Mouse (Mus musculus): ENCODE measurements around the gene B4galt3. TPM values are rescaled to one million over a fixed set of nuclear protein-coding genes. Genes with fewer than 3 reads are reported as not detected.

Gene B4galt3
- polyA plus RNA-seq, 1 experiment from 2014 or later: 101 TPM

DNA sequence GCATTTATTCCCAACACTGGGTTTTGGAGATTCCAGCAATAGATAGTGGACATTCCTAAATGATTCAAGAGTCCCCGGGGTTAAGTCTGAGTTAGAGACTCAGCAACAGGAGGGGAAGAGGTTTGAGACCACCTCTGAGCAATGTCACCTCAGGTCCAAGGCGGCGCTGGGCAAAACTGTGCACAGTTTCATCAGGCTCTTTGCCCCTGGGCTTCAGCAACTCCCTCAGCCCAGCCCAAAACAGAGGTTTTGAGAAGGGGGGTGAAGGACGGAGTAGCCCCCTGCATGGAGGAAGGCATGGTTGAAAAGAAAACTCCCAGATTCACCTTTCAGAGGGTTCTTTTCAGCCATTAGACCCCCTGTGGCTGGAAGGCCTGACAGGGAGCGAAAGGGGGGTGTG is 9.6 kb downstream of the B4galt3 start:
- WGBS: 58% methylated on average over 5 of the region's 5 CpGs
- H3K9me3 ChIP-seq (ENCODE audit: control insufficient read depth, low read length): no peaks in the 10 kb centered on the region
- peak overlapping the region; percentile 74 for H3K4me3 ChIP-seq (ENCODE audit: low read length)
- H3K27me3 ChIP-seq (replicated peaks; ENCODE audit: control insufficient read depth, insufficient read depth, low read length): no peaks in the 10 kb centered on the region
- peak overlapping the region; percentile 82 for H3K4me2 ChIP-seq (ENCODE audit: low read length)
- H3K27ac ChIP-seq (ENCODE audit: low read depth, low read length): no peak overlapping the region
- H3K9ac ChIP-seq (ENCODE audit: low read depth, low read length): peak overlapping the region; percentile 75
- ATAC-seq: no peak
- H3K4me1 ChIP-seq (ENCODE audit: control insufficient read depth, insufficient read depth, low read depth, low read length): peaks cover 18% of the 10 kb centered on the region
- H3K36me3 ChIP-seq (ENCODE audit: control insufficient read depth, insufficient read depth, low read length): peaks cover 31% of the 10 kb centered on the region

DNA sequence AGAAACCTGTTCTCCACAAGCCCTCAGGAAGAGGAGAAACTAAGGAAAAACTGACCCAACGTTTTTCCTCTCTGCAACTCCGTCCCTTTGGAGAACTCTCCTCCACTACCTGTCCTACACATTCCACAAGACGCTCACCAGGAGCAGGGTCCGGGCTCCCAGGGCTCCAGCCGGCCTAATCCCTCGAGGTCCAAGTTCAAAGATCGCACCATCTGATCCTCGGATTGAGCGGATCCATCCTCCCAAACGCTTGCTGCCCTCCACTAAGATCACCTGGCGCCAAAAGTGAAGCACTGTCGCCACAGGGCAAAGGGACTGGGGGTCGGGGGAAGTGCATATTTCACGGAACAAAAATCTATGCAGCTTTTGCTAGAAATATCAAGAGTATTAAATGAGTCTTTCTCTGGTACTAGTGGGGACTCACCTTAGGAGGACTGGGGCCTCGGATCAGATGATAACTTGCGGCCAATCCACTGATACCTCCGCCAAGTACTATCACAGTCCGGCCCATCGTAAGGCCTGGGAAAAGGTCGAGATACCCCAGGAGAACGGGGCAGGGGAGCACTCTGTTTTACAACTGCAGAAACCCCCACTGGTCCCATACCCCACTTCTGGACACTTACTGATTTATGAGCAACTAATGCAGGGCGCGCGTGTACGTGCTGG is 10.3 kb downstream of the B4galt3 start:
- peak overlapping the region; percentile 60 for H3K27ac ChIP-seq (ENCODE audit: low read depth, low read length)
- no peaks in the 10 kb centered on the region for H3K27me3 ChIP-seq (replicated peaks; ENCODE audit: control insufficient read depth, insufficient read depth, low read length)
- H3K9ac ChIP-seq (ENCODE audit: low read depth, low read length): peak overlapping the region; percentile 75
- 2% methylated on average over 25 of the region's 25 CpGs for WGBS
- H3K4me1 ChIP-seq (ENCODE audit: control insufficient read depth, insufficient read depth, low read depth, low read length): peaks cover 18% of the 10 kb centered on the region
- no peak for ATAC-seq
- H3K4me2 ChIP-seq (ENCODE audit: low read length): peak overlapping the region; percentile 82
- peak overlapping the region; percentile 74 for H3K4me3 ChIP-seq (ENCODE audit: low read length)
- peaks cover 30% of the 10 kb centered on the region for H3K36me3 ChIP-seq (ENCODE audit: control insufficient read depth, insufficient read depth, low read length)
- no peaks in the 10 kb centered on the region for H3K9me3 ChIP-seq (ENCODE audit: control insufficient read depth, low read length)

DNA sequence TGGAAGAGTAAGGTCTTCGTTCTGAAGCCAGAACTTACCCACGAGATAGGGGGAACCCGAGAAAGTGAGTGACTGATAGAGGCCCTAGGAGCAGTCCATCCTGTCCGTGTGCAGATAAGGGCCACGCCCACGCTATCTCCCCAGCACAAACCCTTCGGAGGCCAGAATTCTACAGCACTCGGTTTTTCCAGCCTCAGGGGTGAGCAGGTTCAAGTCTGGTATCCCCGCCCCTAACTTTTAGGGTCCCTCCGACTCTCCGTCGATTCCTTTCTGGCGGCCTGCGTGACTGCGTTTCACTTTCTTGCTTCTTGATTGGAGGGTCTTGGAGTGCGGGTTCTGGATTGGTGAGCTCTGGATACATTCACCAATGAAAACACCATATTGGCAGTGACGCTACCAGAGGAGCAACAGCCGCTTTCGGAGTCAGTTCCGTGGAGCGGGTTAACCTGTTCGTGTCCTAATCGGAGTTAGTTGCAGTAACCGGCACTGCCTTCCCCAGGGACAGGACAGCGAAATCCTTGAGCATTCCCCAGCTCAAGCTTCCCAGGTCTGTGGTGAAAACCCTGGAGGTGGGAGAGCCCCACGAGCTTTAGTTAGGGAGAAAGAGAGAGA is 10.9 kb downstream of the B4galt3 start, which contains the start of gene Ppox:
TSS of gene Ppox (minus strand) at position 271 of the 612 bp plus-strand sequence.
- peak within 1 kb of the TSS; percentile 74 for H3K4me3 ChIP-seq (ENCODE audit: low read length)
- ATAC-seq: peak; percentile 97
- peak within 1 kb of the TSS; percentile 75 for H3K9ac ChIP-seq (ENCODE audit: low read depth, low read length)
- peaks cover 26% of the 10 kb centered on the region for H3K36me3 ChIP-seq (ENCODE audit: control insufficient read depth, insufficient read depth, low read length)
- H3K4me2 ChIP-seq (ENCODE audit: low read length): peak within 1 kb of the TSS; percentile 82
- H3K4me1 ChIP-seq (ENCODE audit: control insufficient read depth, insufficient read depth, low read depth, low read length): peaks cover 22% of the 10 kb centered on the region
- no peaks in the 10 kb centered on the region for H3K9me3 ChIP-seq (ENCODE audit: control insufficient read depth, low read length)
- H3K27ac ChIP-seq (ENCODE audit: low read depth, low read length): peak within 1 kb of the TSS; percentile 81
- WGBS: under 1% methylated on average over 26 of the region's 26 CpGs
- H3K27me3 ChIP-seq (replicated peaks; ENCODE audit: control insufficient read depth, insufficient read depth, low read length): no peaks in the 10 kb centered on the region

DNA sequence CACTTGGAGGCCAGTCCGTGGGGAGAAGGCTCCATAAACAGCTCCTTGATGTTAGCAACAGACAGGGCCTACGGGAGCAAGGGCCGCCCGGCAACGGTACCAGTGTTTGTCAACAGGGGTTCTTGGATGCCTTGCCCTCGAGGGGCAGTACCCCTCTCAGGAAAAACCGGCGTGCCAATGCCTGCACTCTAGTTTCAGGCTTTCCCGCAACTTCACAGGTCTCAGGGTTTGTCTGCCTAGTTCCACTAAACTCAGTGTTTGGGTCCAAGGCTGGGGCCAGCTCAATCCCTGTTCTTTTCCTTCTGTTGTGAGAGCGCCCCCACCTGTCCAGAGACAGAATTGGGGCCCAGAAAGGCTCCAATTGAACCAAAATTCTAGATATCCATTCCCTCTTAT is 11.4 kb downstream of the B4galt3 start:
- H3K4me1 ChIP-seq (ENCODE audit: control insufficient read depth, insufficient read depth, low read depth, low read length): peaks cover 27% of the 10 kb centered on the region
- peak overlapping the region; percentile 61 for H3K9ac ChIP-seq (ENCODE audit: low read depth, low read length)
- peak overlapping the region; percentile 82 for H3K4me2 ChIP-seq (ENCODE audit: low read length)
- no peaks in the 10 kb centered on the region for H3K27me3 ChIP-seq (replicated peaks; ENCODE audit: control insufficient read depth, insufficient read depth, low read length)
- peak overlapping the region; percentile 81 for H3K27ac ChIP-seq (ENCODE audit: low read depth, low read length)
- H3K36me3 ChIP-seq (ENCODE audit: control insufficient read depth, insufficient read depth, low read length): peaks cover 25% of the 10 kb centered on the region
- WGBS: 0% methylated on average over 10 of the region's 10 CpGs
- H3K9me3 ChIP-seq (ENCODE audit: control insufficient read depth, low read length): no peaks in the 10 kb centered on the region
- ATAC-seq: peak; percentile 35
- peak overlapping the region; percentile 74 for H3K4me3 ChIP-seq (ENCODE audit: low read length)

DNA sequence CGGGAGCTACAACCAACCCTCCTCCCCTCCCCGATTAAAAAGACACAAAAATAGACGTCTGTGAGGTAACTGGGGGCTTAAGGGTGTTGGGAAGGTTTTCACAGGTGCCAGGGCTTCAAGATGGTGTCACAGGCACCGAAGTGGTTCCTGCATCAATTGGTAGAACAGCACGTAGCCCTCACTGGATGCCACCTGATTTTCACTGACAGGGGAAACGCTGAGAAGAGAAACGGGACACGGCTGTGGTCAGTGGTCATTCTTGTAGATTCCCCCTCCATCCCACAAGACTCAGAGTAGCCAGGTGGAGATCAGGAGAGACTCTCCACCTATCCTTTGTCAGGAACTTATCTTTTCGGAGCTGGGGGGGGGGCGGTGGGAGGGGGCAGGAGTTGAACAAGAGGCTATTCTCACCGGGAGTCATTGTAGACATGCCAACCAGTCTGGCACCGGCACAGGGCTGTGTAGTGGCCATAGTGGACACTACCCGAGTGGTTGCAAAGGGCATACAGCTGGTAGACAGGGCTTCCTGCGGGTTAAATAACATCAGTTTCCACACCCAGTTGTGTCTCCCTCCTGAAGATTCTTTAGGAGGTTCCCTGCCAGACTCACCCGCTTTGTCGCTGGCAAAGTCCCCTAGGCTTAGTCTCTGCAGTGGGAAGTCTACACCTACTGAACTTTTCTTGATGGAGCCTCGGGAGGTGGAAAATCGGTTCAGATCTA is 12.1 kb downstream of the B4galt3 start:
- H3K27ac ChIP-seq (ENCODE audit: low read depth, low read length): no peak overlapping the region
- H3K9ac ChIP-seq (ENCODE audit: low read depth, low read length): no peak overlapping the region
- WGBS: 82% methylated on average over 18 of the region's 18 CpGs
- peaks cover 31% of the 10 kb centered on the region for H3K4me1 ChIP-seq (ENCODE audit: control insufficient read depth, insufficient read depth, low read depth, low read length)
- no peaks in the 10 kb centered on the region for H3K27me3 ChIP-seq (replicated peaks; ENCODE audit: control insufficient read depth, insufficient read depth, low read length)
- H3K9me3 ChIP-seq (ENCODE audit: control insufficient read depth, low read length): no peaks in the 10 kb centered on the region
- no peak for ATAC-seq
- peaks cover 21% of the 10 kb centered on the region for H3K36me3 ChIP-seq (ENCODE audit: control insufficient read depth, insufficient read depth, low read length)
- H3K4me3 ChIP-seq (ENCODE audit: low read length): no peak overlapping the region
- peak overlapping the region; percentile 82 for H3K4me2 ChIP-seq (ENCODE audit: low read length)

DNA sequence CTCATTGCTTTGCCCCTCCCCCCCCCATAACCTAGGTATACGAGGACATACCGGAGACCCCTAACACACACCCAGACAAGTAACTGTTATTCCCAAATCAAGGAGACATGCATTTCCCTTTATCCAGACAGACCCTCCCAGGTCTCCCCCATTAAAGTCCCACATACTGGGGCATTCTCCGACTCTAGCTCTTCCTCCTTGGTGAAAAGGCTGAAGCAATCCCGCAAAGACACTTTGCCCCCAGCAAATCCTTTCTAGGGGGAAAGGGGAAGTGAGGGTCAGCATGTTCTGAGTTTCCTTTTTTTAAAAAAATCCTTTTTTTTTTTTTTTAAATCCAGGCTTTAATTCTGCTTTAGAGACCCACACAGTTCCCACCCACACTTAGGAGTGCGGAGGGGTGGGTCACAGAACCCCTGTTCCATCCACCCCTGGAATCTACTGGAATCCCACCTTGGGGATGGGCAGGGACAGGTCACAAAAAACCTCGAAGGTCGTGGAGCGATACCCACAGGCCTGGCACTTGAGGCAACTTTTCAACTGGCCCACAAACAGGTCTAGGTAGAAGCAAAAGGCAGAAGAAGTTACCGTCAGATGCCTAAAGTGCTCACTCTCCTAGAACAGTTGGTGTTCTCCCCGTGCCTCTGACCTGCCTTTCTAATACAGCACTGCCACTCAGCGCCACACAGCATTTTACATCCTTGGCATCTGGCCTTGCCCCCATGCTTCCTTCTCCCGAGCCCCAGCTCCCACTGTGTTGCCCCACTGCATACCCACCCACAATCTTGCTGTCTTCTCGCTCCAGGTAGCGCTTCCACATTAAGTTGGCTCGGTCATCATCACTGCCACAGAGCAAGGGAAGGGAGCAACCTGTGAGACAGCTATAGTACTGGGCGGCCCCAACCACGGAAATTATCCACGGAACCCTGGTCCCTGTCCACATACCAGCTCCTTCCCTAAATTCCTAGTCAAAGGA is 13.3 kb downstream of the B4galt3 start:
- Histone ChIP-seq H3K27ac (ENCODE audit: low read depth, low read length) (no peak overlapping the region), H3K4me1 (ENCODE audit: control insufficient read depth, insufficient read depth, low read depth, low read length) (peaks cover 36% of the 10 kb centered on the region), H3K9me3 (ENCODE audit: control insufficient read depth, low read length) (no peaks in the 10 kb centered on the region), H3K4me2 (ENCODE audit: low read length) (no peak overlapping the region), H3K4me3 (ENCODE audit: low read length) (no peak overlapping the region), H3K27me3 (replicated peaks; ENCODE audit: control insufficient read depth, insufficient read depth, low read length) (no peaks in the 10 kb centered on the region), H3K9ac (ENCODE audit: low read depth, low read length) (no peak overlapping the region), H3K36me3 (ENCODE audit: control insufficient read depth, insufficient read depth, low read length) (peaks cover 15% of the 10 kb centered on the region)
- WGBS: 92% methylated on average over 18 of the region's 18 CpGs
- no peak for ATAC-seq

DNA sequence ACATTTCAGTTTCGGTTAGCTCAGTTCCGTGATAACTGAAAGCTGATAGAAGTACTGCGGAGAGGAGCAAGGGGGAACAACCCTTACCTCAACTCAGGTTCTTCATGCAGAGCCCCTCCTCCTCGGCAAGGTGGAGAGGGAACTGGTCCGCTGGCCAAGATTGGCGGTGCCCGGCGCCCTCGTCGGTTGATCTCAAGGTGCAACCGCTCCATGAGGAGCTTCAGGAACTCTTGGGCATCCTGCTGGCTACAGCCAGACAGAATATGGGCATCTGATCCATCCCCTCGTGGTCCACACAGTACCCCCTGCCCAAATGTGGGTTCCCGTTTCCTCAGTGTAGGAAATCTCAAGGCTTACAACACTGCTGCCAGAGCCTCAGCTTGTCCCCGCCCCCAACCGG is 14.4 kb downstream of the B4galt3 start:
- H3K4me2 ChIP-seq (ENCODE audit: low read length): no peak overlapping the region
- H3K36me3 ChIP-seq (ENCODE audit: control insufficient read depth, insufficient read depth, low read length): peaks cover 20% of the 10 kb centered on the region
- no peak for ATAC-seq
- no peak overlapping the region for H3K27ac ChIP-seq (ENCODE audit: low read depth, low read length)
- no peaks in the 10 kb centered on the region for H3K9me3 ChIP-seq (ENCODE audit: control insufficient read depth, low read length)
- no peaks in the 10 kb centered on the region for H3K27me3 ChIP-seq (replicated peaks; ENCODE audit: control insufficient read depth, insufficient read depth, low read length)
- H3K4me3 ChIP-seq (ENCODE audit: low read length): no peak overlapping the region
- no peak overlapping the region for H3K9ac ChIP-seq (ENCODE audit: low read depth, low read length)
- WGBS: 89% methylated on average over 15 of the region's 15 CpGs
- H3K4me1 ChIP-seq (ENCODE audit: control insufficient read depth, insufficient read depth, low read depth, low read length): peaks cover 36% of the 10 kb centered on the region

DNA sequence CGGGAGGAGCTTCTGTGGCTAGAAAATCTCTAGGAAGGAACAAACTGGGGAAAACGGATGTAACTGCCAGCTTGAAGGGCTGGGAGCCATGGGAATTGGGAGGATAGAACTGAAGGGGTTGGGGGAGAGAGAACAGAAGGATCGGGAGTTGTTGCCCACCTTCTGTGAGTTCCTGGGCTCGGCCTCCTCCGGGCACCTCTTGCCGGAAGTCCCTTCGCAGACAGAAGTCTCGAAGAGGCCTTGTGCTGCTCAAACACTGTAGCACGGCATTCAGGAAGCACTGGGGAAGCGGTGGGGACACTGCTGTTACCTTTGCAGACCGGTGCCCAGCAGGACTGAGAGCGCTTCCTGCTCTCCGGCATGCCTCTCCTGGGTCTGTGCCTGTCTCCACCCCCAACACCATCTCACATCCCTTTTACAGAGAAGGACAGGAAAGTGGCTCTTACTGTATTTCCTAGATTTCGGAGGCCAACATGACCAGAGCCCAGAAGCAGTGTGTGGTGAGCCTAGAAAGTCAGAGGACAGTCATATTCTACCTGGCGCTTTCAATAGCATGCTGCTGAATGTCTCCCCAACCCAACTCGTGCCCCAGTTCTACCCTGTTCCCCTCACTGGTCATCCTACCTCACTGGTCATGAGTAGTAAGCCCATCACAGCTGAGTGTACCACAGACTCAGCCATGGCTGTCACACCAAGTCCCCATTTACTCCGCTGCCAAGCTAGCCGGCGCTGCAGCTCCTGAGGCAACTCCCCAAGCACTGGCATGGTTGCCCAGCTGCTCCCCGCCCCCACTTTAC is 15.2 kb downstream of the B4galt3 start:
- no peak overlapping the region for H3K27ac ChIP-seq (ENCODE audit: low read depth, low read length)
- H3K9ac ChIP-seq (ENCODE audit: low read depth, low read length): no peak overlapping the region
- WGBS: 83% methylated on average over 20 of the region's 20 CpGs
- no peak overlapping the region for H3K4me2 ChIP-seq (ENCODE audit: low read length)
- no peak for ATAC-seq
- H3K9me3 ChIP-seq (ENCODE audit: control insufficient read depth, low read length): no peaks in the 10 kb centered on the region
- H3K4me1 ChIP-seq (ENCODE audit: control insufficient read depth, insufficient read depth, low read depth, low read length): peaks cover 28% of the 10 kb centered on the region
- H3K27me3 ChIP-seq (replicated peaks; ENCODE audit: control insufficient read depth, insufficient read depth, low read length): no peaks in the 10 kb centered on the region
- H3K4me3 ChIP-seq (ENCODE audit: low read length): no peak overlapping the region
- H3K36me3 ChIP-seq (ENCODE audit: control insufficient read depth, insufficient read depth, low read length): peaks cover 23% of the 10 kb centered on the region

Measured in hindbrain, embryonic 16.5 days (tissue).